Mouse (Mus musculus) neural tube, embryonic 11.5 days (tissue): ENCODE data around the gene Lrrc74b. TPM values are rescaled to one million over a fixed set of nuclear protein-coding genes. Genes with fewer than 3 reads are reported as not detected.
"Not testable (repeated sequence)": the region's sequence is repeated elsewhere in the genome, so short reads cannot be mapped to it uniquely, and the experiment has no call there.

ENCODE experiments used
- ATAC-seq: fragments of 200-750 bp; cut with Nextera tagmentation; 2 replicates; pipeline ENCODE4 v1.8.0; 2017; ENCODE audit warnings: moderate number of reproducible peaks, mild to moderate bottlenecking, moderate TSS enrichment, moderate library complexity; ENCODE audit not compliant: insufficient read depth, low FRiP score, low TSS enrichment
- DNase-seq: peaks from one replicate; pipeline ENCODE4 v3.0.0-alpha.2; 2015; ENCODE audit warnings: low spot score
- H3K27ac ChIP-seq: fragments of 300-500 bp; sonication (generic); 2 replicates; pipeline ENCODE4 v1.5.1; 2014; ENCODE audit warnings: low read depth, mild to moderate bottlenecking, low read length
- H3K27me3 ChIP-seq: fragments of 300-500 bp; sonication (generic); 2 replicates; pipeline ENCODE4 v1.6.1; 2014; ENCODE audit warnings: mild to moderate bottlenecking, low read length, mixed read lengths; ENCODE audit not compliant: control insufficient read depth, insufficient read depth
- H3K36me3 ChIP-seq: fragments of 300-500 bp; sonication (generic); 2 replicates; pipeline ENCODE4 v1.6.1; 2014; ENCODE audit warnings: mild to moderate bottlenecking, low read length, moderate library complexity, mixed read lengths; ENCODE audit not compliant: control insufficient read depth, insufficient read depth
- H3K4me1 ChIP-seq: fragments of 300-500 bp; sonication (generic); 2 replicates; pipeline ENCODE4 v1.6.1; 2014; ENCODE audit warnings: low read length, mixed read lengths; ENCODE audit not compliant: control insufficient read depth, insufficient read depth
- H3K4me2 ChIP-seq: fragments of 300-500 bp; sonication (generic); 2 replicates; pipeline ENCODE4 v1.6.1; 2014; ENCODE audit warnings: low read depth, mild to moderate bottlenecking, moderate library complexity
- H3K4me3 ChIP-seq: fragments of 300-500 bp; sonication (generic); 2 replicates; pipeline ENCODE4 v1.5.1; 2014; ENCODE audit warnings: low read depth, low read length
- H3K9ac ChIP-seq: fragments of 300-500 bp; sonication (generic); 2 replicates; pipeline ENCODE4 v1.6.1; 2014; ENCODE audit warnings: mild to moderate bottlenecking, low read length
- H3K9me3 ChIP-seq: fragments of 300-500 bp; sonication (generic); 2 replicates; pipeline ENCODE4 v1.6.1; 2016; ENCODE audit warnings: low read length; ENCODE audit not compliant: control insufficient read depth
- WGBS: fragments of 180-500 bp; shearing (Covaris S2); extraction: QIAGEN DNeasy Blood & Tissue Kit; methylation state at CpG from one replicate; pipeline ENCODE4 v1.1.7; 2014; 5-methylcytosine and 5-hydroxymethylcytosine counted together
- polyA plus RNA-seq: library from polyadenylated mRNA; unstranded; fragments of >200 nt; fragmentation: Nextera tagmentation; extraction: Ambion mirVana; gene quantifications from 2 replicates; pipeline ENCODE4 v1.2.1, GENCODE M21; 2014

The Lrrc74b gene
- polyA plus RNA-seq, 1 experiment from 2014 or later: 0.20 TPM

- ATAC-seq (no peak), DNase-seq (no peak)
- no peaks in the 10 kb centered on the region for H3K9me3 ChIP-seq
- H3K4me2 ChIP-seq: no peak overlapping the region
- peaks cover 49% of the 10 kb centered on the region for H3K36me3 ChIP-seq
- H3K27ac ChIP-seq: no peak overlapping the region
- H3K27me3 ChIP-seq: no peaks in the 10 kb centered on the region
- H3K9ac ChIP-seq: no peak overlapping the region
- no peak overlapping the region for H3K4me3 ChIP-seq
- 94% methylated on average over 11 of the region's 11 CpGs for WGBS
- no peaks in the 10 kb centered on the region for H3K4me1 ChIP-seq
Measured at GRCm38 (mm10) chr16:17524156-17524555, 36.9 kb downstream of the Lrrc74b start.

- no peak for DNase-seq
- 96% methylated on average over 2 of the region's 2 CpGs for WGBS
- H3K4me2 ChIP-seq: no peak overlapping the region
- no peaks in the 10 kb centered on the region for H3K9me3 ChIP-seq
- H3K36me3 ChIP-seq: peaks cover 33% of the 10 kb centered on the region
- no peak overlapping the region for H3K4me3 ChIP-seq
- no peaks in the 10 kb centered on the region for H3K4me1 ChIP-seq
- no peak overlapping the region for H3K27ac ChIP-seq
- H3K9ac ChIP-seq: no peak overlapping the region
- H3K27me3 ChIP-seq: no peaks in the 10 kb centered on the region
- no peak for ATAC-seq
Measured at GRCm38 (mm10) chr16:17518910-17519309, 42.1 kb downstream of the Lrrc74b start.

- Histone ChIP-seq H3K4me1 (peaks cover 6% of the 10 kb centered on the region; the same call in 1 of the 2 replicates), H3K36me3 (peaks cover 11% of the 10 kb centered on the region), H3K27ac (no peak overlapping the region), H3K4me3 (no peak overlapping the region), H3K27me3 (no peaks in the 10 kb centered on the region), H3K9me3 (no peaks in the 10 kb centered on the region), H3K4me2 (no peak overlapping the region), H3K9ac (no peak overlapping the region)
- WGBS: 95% methylated on average over 4 of the region's 4 CpGs
- ATAC-seq: no peak
- DNase-seq: no peak
Measured at GRCm38 (mm10) chr16:17511431-17511830, 49.6 kb downstream of the Lrrc74b start.

- Histone ChIP-seq H3K4me2 (no peak overlapping the region), H3K9me3 (no peaks in the 10 kb centered on the region), H3K27ac (no peak overlapping the region), H3K36me3 (peaks cover 6% of the 10 kb centered on the region), H3K4me3 (no peak overlapping the region), H3K27me3 (no peaks in the 10 kb centered on the region), H3K9ac (no peak overlapping the region), H3K4me1 (peaks cover 6% of the 10 kb centered on the region; the same call in 1 of the 2 replicates)
- no peak for ATAC-seq
- 90% methylated on average over 2 of the region's 2 CpGs for WGBS
- DNase-seq: no peak
Measured at GRCm38 (mm10) chr16:17510686-17511085, 50.4 kb downstream of the Lrrc74b start.

DNA sequence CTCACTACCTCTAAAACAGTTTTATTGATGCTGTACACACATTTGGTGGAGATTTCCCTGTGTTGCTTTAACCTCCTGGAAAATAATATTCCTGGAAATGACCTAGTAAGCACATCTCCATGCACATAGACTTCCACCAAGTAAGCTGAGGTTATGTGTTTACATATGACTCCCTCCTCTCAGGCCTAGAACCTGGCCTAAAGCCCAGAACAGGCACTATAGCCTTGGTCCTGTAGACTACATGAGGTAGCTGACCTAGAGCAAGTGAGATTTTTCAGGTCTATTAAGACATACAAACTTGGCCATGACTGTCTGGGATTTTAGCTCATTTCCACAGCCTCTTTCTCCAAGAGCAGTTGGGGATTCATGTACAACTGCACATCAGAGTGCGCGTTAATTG, 50.9 kb downstream of the Lrrc74b start:
- peaks cover 6% of the 10 kb centered on the region for H3K36me3 ChIP-seq
- ATAC-seq: no peak
- peaks cover 6% of the 10 kb centered on the region; the same call in 1 of the 2 replicates for H3K4me1 ChIP-seq
- no peak for DNase-seq
- no peaks in the 10 kb centered on the region for H3K27me3 ChIP-seq
- peak overlapping the region; percentile 56 for H3K4me2 ChIP-seq
- peak overlapping the region; percentile 72; the same call in 1 of the 2 replicates for H3K4me3 ChIP-seq
- no peak overlapping the region for H3K27ac ChIP-seq
- WGBS: 95% methylated on average over 2 of the region's 2 CpGs
- H3K9me3 ChIP-seq: no peaks in the 10 kb centered on the region
- H3K9ac ChIP-seq: no peak overlapping the region

DNA sequence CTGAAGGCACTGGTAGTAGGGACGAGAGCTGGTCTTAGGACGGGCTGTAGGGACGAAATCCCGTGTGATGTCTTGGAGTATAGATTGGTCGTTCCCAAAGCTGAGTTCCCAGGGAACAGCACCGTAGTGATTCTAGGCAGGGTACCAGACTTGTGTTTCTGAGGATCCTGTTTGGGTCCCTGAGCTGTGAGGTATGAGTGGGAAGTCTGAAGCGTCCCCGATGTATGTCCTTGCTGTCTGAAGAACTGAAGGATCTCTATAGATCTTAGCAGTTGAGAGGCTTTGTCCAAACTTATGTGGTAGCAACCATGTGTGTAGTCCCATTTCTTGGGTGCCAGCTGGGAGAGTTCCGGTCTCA, 51.8 kb downstream of the Lrrc74b start:
- H3K4me3 ChIP-seq: peak overlapping the region; percentile 72
- H3K4me1 ChIP-seq: peaks cover 6% of the 10 kb centered on the region; the same call in 1 of the 2 replicates
- H3K27me3 ChIP-seq: no peaks in the 10 kb centered on the region
- peak overlapping the region; percentile 56 for H3K4me2 ChIP-seq
- H3K9ac ChIP-seq: peak overlapping the region; percentile 83
- no peaks in the 10 kb centered on the region for H3K9me3 ChIP-seq
- peaks cover 6% of the 10 kb centered on the region for H3K36me3 ChIP-seq
- no peak overlapping the region for H3K27ac ChIP-seq
- DNase-seq (no peak), ATAC-seq (peak; percentile 10)
- WGBS: 16% methylated on average over 9 of the region's 9 CpGs

DNA sequence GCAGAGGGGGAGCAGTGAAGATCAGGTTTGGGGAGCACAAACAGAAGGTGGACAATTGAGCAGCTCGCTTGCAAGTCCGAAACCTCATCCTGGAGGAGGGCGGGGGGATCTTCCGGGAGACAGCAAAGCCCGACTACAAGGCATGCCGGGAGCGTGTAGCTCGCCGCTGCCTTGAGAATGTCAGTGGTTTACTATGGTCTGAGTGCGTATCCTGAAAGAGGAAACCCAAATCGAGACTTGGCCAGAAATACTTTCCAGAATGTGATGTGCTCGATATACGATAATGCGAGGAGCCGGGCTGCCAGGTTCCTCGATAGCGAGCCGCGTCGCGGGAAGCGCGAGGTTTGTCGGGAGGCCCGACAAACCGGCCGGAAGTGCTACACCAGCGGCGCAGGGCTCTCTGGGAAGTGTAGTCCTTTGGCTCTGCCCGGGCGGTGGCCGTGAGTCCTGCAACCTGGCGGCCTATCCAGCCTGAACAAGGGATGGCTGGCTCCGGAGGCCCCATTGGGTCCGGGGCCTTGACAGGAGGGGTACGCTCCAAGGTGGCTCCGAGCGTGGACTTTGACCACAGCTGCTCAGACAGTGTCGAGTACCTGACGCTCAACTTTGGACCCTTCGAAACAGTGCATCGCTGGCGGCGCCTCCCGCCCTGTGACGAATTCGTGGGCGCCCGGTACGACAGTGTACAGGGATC, 52.4 kb downstream of the Lrrc74b start, which contains the start of gene Lztr1:
Gene Lztr1 (plus strand): TSS at position 143 of the 694 bp plus-strand sequence.
- Histone ChIP-seq H3K4me2 (peak within 1 kb of the TSS; percentile 56), H3K9ac (peak within 1 kb of the TSS; percentile 83), H3K27me3 (no peaks in the 10 kb centered on the region), H3K36me3 (peaks cover 6% of the 10 kb centered on the region), H3K27ac (peak within 1 kb of the TSS; percentile 39), H3K4me3 (peak within 1 kb of the TSS; percentile 72), H3K9me3 (no peaks in the 10 kb centered on the region), H3K4me1 (peaks cover 6% of the 10 kb centered on the region; the same call in 1 of the 2 replicates)
- DNase-seq (peak; percentile 93), ATAC-seq (peak; percentile 97)
- WGBS: under 1% methylated on average over 50 of the region's 50 CpGs

DNA sequence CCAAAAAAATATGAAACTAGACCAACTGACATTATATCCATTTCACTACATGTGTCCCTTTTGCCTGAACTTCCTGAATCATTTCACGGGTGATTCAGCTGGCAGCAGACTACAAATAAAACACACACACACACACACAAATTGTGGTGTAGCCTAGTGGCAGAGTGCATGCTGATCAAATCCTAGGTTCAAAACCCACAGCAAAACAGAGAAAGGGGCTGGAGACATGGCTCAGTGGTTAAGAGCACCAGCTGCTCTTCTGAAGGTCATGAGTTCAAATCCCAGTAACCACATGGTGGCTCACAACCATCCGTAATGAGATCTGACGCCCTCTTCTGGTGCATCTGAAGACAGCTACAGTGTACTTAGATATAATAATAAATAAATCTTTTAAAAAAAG, 53.0 kb downstream of the Lrrc74b start:
- H3K9me3 ChIP-seq, H3K36me3 ChIP-seq, H3K4me1 ChIP-seq, ATAC-seq, H3K27me3 ChIP-seq, DNase-seq: not testable (repeated sequence)
- H3K4me3 ChIP-seq: peak overlapping the region; percentile 72
- peak overlapping the region; percentile 39; the same call in 1 of the 2 replicates for H3K27ac ChIP-seq
- H3K9ac ChIP-seq: peak overlapping the region; percentile 83
- WGBS: 58% methylated on average over 2 of the region's 3 CpGs
- peak overlapping the region; percentile 56 for H3K4me2 ChIP-seq

DNA sequence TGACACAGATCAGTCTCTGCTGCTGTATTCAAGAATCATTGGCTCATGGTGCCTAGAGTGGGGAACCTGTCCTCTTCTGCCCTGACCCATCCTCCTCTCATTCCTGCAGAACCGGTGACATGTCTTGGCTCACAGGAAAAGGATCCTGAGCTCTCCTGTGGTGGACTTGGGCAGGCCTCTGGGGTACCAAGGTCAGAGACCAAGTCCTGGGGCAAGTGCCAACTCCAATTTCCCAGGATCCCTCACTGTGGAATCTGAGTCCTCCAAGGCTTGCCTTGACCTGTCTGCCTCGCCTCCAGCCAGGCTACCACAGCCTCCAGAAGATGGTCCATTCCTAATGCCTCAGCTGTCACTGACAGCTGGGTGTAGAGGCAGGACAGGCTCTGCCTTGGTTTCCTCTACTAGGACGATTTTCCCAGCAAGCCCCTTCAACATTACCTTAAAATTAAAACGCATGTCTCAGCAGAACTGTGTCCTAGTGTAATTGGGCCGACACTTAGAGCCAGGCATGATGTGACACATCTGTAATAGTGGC, 54.0 kb downstream of the Lrrc74b start:
- ATAC-seq: no peak
- DNase-seq: no peak
- WGBS: 85% methylated on average over 5 of the region's 5 CpGs
- no peak overlapping the region for H3K4me2 ChIP-seq
- no peaks in the 10 kb centered on the region for H3K9me3 ChIP-seq
- H3K4me3 ChIP-seq: no peak overlapping the region
- H3K4me1 ChIP-seq: peaks cover 6% of the 10 kb centered on the region; the same call in 1 of the 2 replicates
- H3K27ac ChIP-seq: no peak overlapping the region
- peaks cover 3% of the 10 kb centered on the region; the same call in 1 of the 2 replicates for H3K36me3 ChIP-seq
- no peaks in the 10 kb centered on the region for H3K27me3 ChIP-seq
- no peak overlapping the region for H3K9ac ChIP-seq
